Mouse (Mus musculus) thymus, postnatal 10 days (tissue): Measurements from ENCODE around the gene Gm28372.
A peak's percentile ranks its signal among the peaks of the same experiment; 100 is the strongest.

Experiments used
- DNase-seq, 2 experiments: peaks; one replicate each; pipeline ENCODE4 v3.0.0; 2021; ENCODE audit warnings: low spot score in 2 of 2

Gm28372 gene

DNA sequence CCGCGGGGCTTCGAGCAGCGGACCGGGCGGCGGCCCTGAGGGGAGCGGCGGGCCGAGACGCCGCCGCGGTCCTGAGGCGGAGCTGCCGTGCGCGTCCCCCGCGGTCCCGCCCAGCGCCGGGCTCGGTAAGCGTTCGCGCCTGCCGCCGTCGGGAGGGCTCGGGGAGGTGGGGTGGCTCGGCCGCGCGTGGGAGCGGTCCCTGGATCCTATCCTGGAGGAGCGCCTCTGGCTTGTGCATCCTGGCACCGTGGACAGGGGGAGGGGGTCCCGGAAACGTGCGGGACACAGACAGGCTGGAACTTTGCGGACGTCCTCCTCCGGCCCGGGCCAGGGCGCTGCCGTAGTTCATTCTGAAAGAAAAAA lies 45.4 kb downstream of the Gm28372 start:
- DNase-seq = peak; percentile 56 to 59

DNA sequence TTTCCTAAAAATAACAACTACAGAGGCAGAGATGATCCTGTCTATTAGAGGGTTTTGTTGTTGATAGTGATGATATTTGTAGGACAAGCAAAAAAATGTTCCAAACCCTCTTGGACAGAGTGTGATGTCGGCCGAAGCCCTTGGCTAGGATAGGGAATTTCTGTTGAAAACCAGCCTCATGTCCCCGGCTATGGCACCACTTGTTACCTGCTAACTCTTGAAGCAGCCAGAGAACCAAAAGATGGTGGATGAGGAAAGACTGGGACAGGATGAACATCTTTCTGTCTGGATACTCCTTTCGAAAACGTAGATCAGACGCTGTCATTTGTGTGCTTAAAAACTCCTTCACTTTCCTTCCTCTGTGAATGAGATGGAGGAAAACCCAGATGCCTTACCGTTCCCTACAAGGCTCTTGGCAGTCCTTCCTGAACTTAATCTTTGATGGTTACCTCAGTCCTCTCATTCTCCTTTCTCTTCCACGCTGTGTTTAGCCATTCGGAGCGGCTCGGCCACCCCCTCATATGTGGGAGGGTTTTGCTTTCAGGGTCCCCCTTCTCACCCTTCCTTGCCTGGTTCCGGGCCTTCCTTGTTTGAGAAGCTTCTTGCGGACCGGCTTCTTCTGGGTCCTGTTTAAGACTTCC lies 46.2 kb downstream of the Gm28372 start:
- DNase-seq = no peak

- no peak for DNase-seq
Measured at GRCm38 (mm10) chr2:130451727-130452090, 46.7 kb downstream of the Gm28372 start.

GRCm38 (mm10) chr2:130452266-130452665 lies 47.2 kb downstream of the Gm28372 start:
- DNase-seq = no peak

DNA sequence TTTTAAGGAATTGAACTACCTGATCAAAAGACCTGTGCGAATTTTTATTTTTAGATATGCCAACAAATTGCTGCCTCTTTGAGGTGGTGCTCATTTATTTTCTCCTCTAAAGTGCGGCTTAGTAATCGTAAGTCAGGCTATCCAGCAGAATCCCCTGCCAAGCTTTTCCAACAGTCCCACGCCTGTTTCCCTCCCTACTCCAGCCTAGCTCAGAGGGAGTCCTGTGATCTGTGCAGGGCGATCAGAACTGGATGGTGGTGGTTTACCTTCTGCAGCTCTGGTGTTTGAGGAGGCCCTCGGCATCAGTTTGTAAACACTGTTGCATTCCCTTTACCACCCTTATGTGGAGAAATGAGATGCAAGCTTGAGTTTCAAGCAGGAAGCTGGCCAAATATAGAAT lies 48.4 kb downstream of the Gm28372 start:
- no peak for DNase-seq

DNA sequence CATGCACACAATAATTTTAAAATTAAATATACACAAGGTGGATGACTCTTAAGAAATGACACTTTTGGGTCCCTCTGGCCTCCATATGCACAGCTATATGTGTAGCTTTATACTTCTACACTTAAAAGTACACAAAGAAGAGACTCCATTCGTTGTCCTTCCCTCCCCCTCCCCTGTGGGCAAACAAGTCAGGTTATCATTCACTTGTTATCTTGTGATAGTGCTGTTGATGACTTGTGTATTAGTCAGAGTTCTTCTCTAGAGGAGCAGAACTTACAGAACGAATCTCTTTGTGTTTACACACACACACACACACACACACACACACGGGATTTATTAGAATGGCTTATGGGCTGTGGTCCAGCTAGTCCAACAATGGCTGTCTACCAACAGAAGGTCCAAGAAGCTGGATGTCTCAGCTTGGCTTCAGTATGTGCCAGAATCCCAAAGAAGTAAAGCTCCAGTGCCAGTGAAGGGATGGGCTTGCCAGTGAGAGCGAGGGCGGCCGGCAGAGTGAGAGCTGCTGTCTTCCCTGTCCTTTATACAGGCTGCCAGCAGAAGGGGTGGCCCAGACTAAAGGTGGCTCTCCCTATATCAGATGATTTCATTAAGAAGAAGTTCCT lies 49.8 kb downstream of the Gm28372 start:
- DNase-seq = no peak
